Mouse (Mus musculus) hindbrain, embryonic 16.5 days (tissue): Measurements from ENCODE around the gene H2afz. TPM values are rescaled to one million over a fixed set of nuclear protein-coding genes. Genes with fewer than 3 reads are reported as not detected.

ENCODE experiments used
- ATAC-seq: fragments of 200-750 bp; cut with Nextera tagmentation; 2 replicates; pipeline ENCODE4 v1.8.0; 2017; ENCODE audit warnings: moderate TSS enrichment, moderate library complexity
- H3K27ac ChIP-seq: fragments of 300-500 bp; sonication (generic); 2 replicates; pipeline ENCODE4 v1.5.1; 2014; ENCODE audit warnings: low read depth, mild to moderate bottlenecking, control low read depth, low read length, moderate library complexity
- H3K27me3 ChIP-seq: fragments of 300-500 bp; sonication (generic); replicated peaks from 2 replicates; pipeline ENCODE4 v1.6.1; 2014; ENCODE audit warnings: low read length; ENCODE audit not compliant: control insufficient read depth, insufficient read depth
- H3K36me3 ChIP-seq: fragments of 300-500 bp; sonication (generic); 2 replicates; pipeline ENCODE4 v1.6.1; 2014; ENCODE audit warnings: mild to moderate bottlenecking, low read length, moderate library complexity, mixed read lengths; ENCODE audit not compliant: control insufficient read depth, insufficient read depth
- H3K4me1 ChIP-seq: fragments of 300-500 bp; sonication (generic); 2 replicates; pipeline ENCODE4 v1.6.1; 2014; ENCODE audit warnings: low read depth, low read length; ENCODE audit not compliant: control insufficient read depth, insufficient read depth
- H3K4me2 ChIP-seq: fragments of 300-500 bp; sonication (generic); 2 replicates; pipeline ENCODE4 v1.6.1; 2014; ENCODE audit warnings: mild to moderate bottlenecking, low read length, control low read depth, moderate library complexity
- H3K4me3 ChIP-seq: fragments of 300-500 bp; sonication (generic); 2 replicates; pipeline ENCODE4 v1.5.1; 2014; ENCODE audit warnings: mild to moderate bottlenecking, low read length, control low read depth, moderate library complexity
- H3K9ac ChIP-seq: fragments of 300-500 bp; sonication (generic); 2 replicates; pipeline ENCODE4 v1.6.1; 2014; ENCODE audit warnings: low read depth, mild to moderate bottlenecking, control low read depth, low read length, moderate library complexity
- H3K9me3 ChIP-seq: fragments of 300-500 bp; sonication (generic); 2 replicates; pipeline ENCODE4 v1.6.1; 2014; ENCODE audit warnings: mild to moderate bottlenecking, low read length, moderate library complexity; ENCODE audit not compliant: control insufficient read depth
- WGBS: fragments of 180-500 bp; shearing (Covaris S2); extraction: QIAGEN DNeasy Blood & Tissue Kit; methylation state at CpG from one replicate; pipeline ENCODE4 v1.1.7; 2014; 5-methylcytosine and 5-hydroxymethylcytosine counted together
- polyA plus RNA-seq: library from polyadenylated mRNA; unstranded; fragments of >200 nt; fragmentation: Nextera tagmentation; extraction: Ambion mirVana; gene quantifications from 2 replicates; pipeline ENCODE4 v1.2.1, GENCODE M21; 2015

H2afz gene
- polyA plus RNA-seq, 1 experiment from 2014 or later: 683 TPM

- Histone ChIP-seq H3K27ac (no peak overlapping the region), H3K36me3 (no peaks in the 10 kb centered on the region), H3K27me3 (no peaks in the 10 kb centered on the region), H3K9me3 (no peaks in the 10 kb centered on the region), H3K9ac (no peak overlapping the region), H3K4me3 (no peak overlapping the region), H3K4me1 (peaks cover 16% of the 10 kb centered on the region), H3K4me2 (no peak overlapping the region; the same call in 1 of the 2 replicates)
- ATAC-seq: no peak
- 83% methylated on average over 9 of the region's 9 CpGs for WGBS
Observed at GRCm38 (mm10) chr3:137869395-137869794, 5.1 kb downstream of the H2afz start.

- no peak overlapping the region for H3K4me3 ChIP-seq
- H3K9me3 ChIP-seq: no peaks in the 10 kb centered on the region
- no peaks in the 10 kb centered on the region for H3K4me1 ChIP-seq
- no peak overlapping the region for H3K9ac ChIP-seq
- H3K27me3 ChIP-seq: no peaks in the 10 kb centered on the region
- H3K36me3 ChIP-seq: 0 out of 2 replicates have a peak, but pooled peaks cover 2% of the 10 kb centered on the region
- H3K27ac ChIP-seq: no peak overlapping the region
- H3K4me2 ChIP-seq: no peak overlapping the region
- WGBS: 85% methylated on average over 3 of the region's 3 CpGs
- no peak for ATAC-seq
Observed at GRCm38 (mm10) chr3:137879313-137879712, 15.0 kb downstream of the H2afz start.

GRCm38 (mm10) chr3:137880109-137880748, 15.9 kb downstream of the H2afz start:
- H3K4me1 ChIP-seq: no peaks in the 10 kb centered on the region
- no peak for ATAC-seq
- H3K9me3 ChIP-seq: no peaks in the 10 kb centered on the region
- 73% methylated on average over 4 of the region's 4 CpGs for WGBS
- H3K4me3 ChIP-seq: no peak overlapping the region
- H3K9ac ChIP-seq: no peak overlapping the region
- H3K36me3 ChIP-seq: 0 out of 2 replicates have a peak, but pooled peaks cover 2% of the 10 kb centered on the region
- no peaks in the 10 kb centered on the region for H3K27me3 ChIP-seq
- no peak overlapping the region for H3K27ac ChIP-seq
- H3K4me2 ChIP-seq: no peak overlapping the region

GRCm38 (mm10) chr3:137881093-137881492, 16.8 kb downstream of the H2afz start:
- 95% methylated on average over 5 of the region's 5 CpGs for WGBS
- H3K4me2 ChIP-seq: no peak overlapping the region
- no peak overlapping the region for H3K4me3 ChIP-seq
- no peak overlapping the region for H3K9ac ChIP-seq
- 0 out of 2 replicates have a peak, but pooled peaks cover 2% of the 10 kb centered on the region for H3K36me3 ChIP-seq
- H3K4me1 ChIP-seq: no peaks in the 10 kb centered on the region
- no peak overlapping the region for H3K27ac ChIP-seq
- no peaks in the 10 kb centered on the region for H3K27me3 ChIP-seq
- H3K9me3 ChIP-seq: no peaks in the 10 kb centered on the region
- no peak for ATAC-seq

GRCm38 (mm10) chr3:137887961-137888360, 23.7 kb downstream of the H2afz start:
- Histone ChIP-seq H3K9ac (no peak overlapping the region), H3K9me3 (no peaks in the 10 kb centered on the region), H3K4me2 (no peak overlapping the region), H3K4me3 (no peak overlapping the region), H3K27ac (no peak overlapping the region), H3K27me3 (no peaks in the 10 kb centered on the region), H3K36me3 (peaks cover 15% of the 10 kb centered on the region), H3K4me1 (no peaks in the 10 kb centered on the region)
- 66% methylated on average over 7 of the region's 7 CpGs for WGBS
- ATAC-seq: no peak

- Histone ChIP-seq H3K4me3 (no peak overlapping the region), H3K4me1 (no peaks in the 10 kb centered on the region), H3K36me3 (peaks cover 23% of the 10 kb centered on the region), H3K9me3 (no peaks in the 10 kb centered on the region; the same call in 1 of the 2 replicates), H3K27me3 (no peaks in the 10 kb centered on the region), H3K27ac (no peak overlapping the region), H3K4me2 (no peak overlapping the region), H3K9ac (no peak overlapping the region)
- ATAC-seq: no peak
- WGBS: 66% methylated on average over 3 of the region's 3 CpGs
Observed at GRCm38 (mm10) chr3:137891089-137891488, 26.8 kb downstream of the H2afz start.

- H3K36me3 ChIP-seq: peaks cover 23% of the 10 kb centered on the region
- no peak overlapping the region for H3K9ac ChIP-seq
- WGBS: 93% methylated on average over 4 of the region's 4 CpGs
- H3K4me2 ChIP-seq: no peak overlapping the region
- ATAC-seq: no peak
- H3K9me3 ChIP-seq: no peaks in the 10 kb centered on the region; the same call in 1 of the 2 replicates
- H3K27me3 ChIP-seq: no peaks in the 10 kb centered on the region
- H3K4me1 ChIP-seq: no peaks in the 10 kb centered on the region
- no peak overlapping the region for H3K4me3 ChIP-seq
- no peak overlapping the region for H3K27ac ChIP-seq
Observed at GRCm38 (mm10) chr3:137892118-137892517, 27.8 kb downstream of the H2afz start.

- no peaks in the 10 kb centered on the region for H3K27me3 ChIP-seq
- no peak overlapping the region for H3K27ac ChIP-seq
- no peaks in the 10 kb centered on the region; the same call in 1 of the 2 replicates for H3K9me3 ChIP-seq
- no peaks in the 10 kb centered on the region for H3K4me1 ChIP-seq
- H3K4me2 ChIP-seq: no peak overlapping the region
- H3K4me3 ChIP-seq: no peak overlapping the region
- ATAC-seq: no peak
- peaks cover 21% of the 10 kb centered on the region for H3K36me3 ChIP-seq
- no peak overlapping the region for H3K9ac ChIP-seq
- WGBS: 84% methylated on average over 4 of the region's 4 CpGs
Observed at GRCm38 (mm10) chr3:137893789-137894188, 29.5 kb downstream of the H2afz start.

GRCm38 (mm10) chr3:137895196-137895595, 30.9 kb downstream of the H2afz start:
- ATAC-seq: no peak
- Histone ChIP-seq H3K9me3 (no peaks in the 10 kb centered on the region; the same call in 1 of the 2 replicates), H3K4me2 (no peak overlapping the region), H3K36me3 (peaks cover 10% of the 10 kb centered on the region), H3K4me1 (no peaks in the 10 kb centered on the region), H3K9ac (no peak overlapping the region), H3K4me3 (no peak overlapping the region), H3K27me3 (no peaks in the 10 kb centered on the region), H3K27ac (no peak overlapping the region)
- WGBS: 86% methylated on average over 3 of the region's 3 CpGs
